Mouse (Mus musculus) adrenal gland, postnatal 25 days (tissue): Measurements from ENCODE around the gene Nos3. TPM values are rescaled to one million over a fixed set of nuclear protein-coding genes. Genes with fewer than 3 reads are reported as not detected.

ENCODE experiments used
- DNase-seq: peaks from one replicate; pipeline ENCODE4 v3.0.0; 2021; ENCODE audit warnings: mixed read lengths
- long read RNA-seq: library from polyadenylated mRNA; stranded (forward); transcript quantifications from one replicate; pipeline ENCODE4 v2.0.0, GENCODE M21; 2021
- total RNA-seq: library from RNA; stranded (reverse); gene quantifications from 2 replicates; pipeline ENCODE4 v1.2.3, GENCODE M21; 2021

Gene Nos3
- 8.3 and 8.7 TPM in 2 replicates for total RNA-seq
- long read RNA-seq, full-length matches to known transcripts: 5 of 15 reads
- long read RNA-seq, partial matches to known transcripts: 6 of 15 reads
- long read RNA-seq, other reads (novel, unspliced or antisense): 4 of 15 reads

GRCm38 (mm10) chr5:24364508-24364907, at the start of gene Nos3:
Gene Nos3, plus strand, starts transcription at chr5:24364810.
- peak; percentile 57 for DNase-seq

- no peak for DNase-seq
These were observed 44.7 kb upstream of the Nos3 start for GRCm38 (mm10) chr5:24319776-24320466.

- peak; percentile 75 for DNase-seq
These were observed 44.2 kb upstream of the Nos3 start for GRCm38 (mm10) chr5:24320467-24320813.

- DNase-seq: no peak
These were observed 43.7 kb upstream of the Nos3 start for GRCm38 (mm10) chr5:24320894-24321293.

- DNase-seq: no peak
These were observed 42.6 kb upstream of the Nos3 start for GRCm38 (mm10) chr5:24321711-24322682.

GRCm38 (mm10) chr5:24325251-24325650, 39.4 kb upstream of the Nos3 start:
- DNase-seq: no peak

GRCm38 (mm10) chr5:24326166-24326841, 38.3 kb upstream of the Nos3 start:
- DNase-seq: no peak

GRCm38 (mm10) chr5:24326842-24327417, 37.7 kb upstream of the Nos3 start:
- peak; percentile 59 for DNase-seq

GRCm38 (mm10) chr5:24328813-24329211, 35.8 kb upstream of the Nos3 start:
- DNase-seq: no peak

- DNase-seq: peak; percentile 77
These were observed 35.2 kb upstream of the Nos3 start for GRCm38 (mm10) chr5:24329212-24329964.

- DNase-seq: no peak
These were observed 34.7 kb upstream of the Nos3 start for GRCm38 (mm10) chr5:24329965-24330298.

GRCm38 (mm10) chr5:24332401-24332800, 32.2 kb upstream of the Nos3 start:
- DNase-seq: no peak

- no peak for DNase-seq
These were observed 29.9 kb upstream of the Nos3 start for GRCm38 (mm10) chr5:24334749-24335148.

- DNase-seq: peak; percentile 58
These were observed 28.6 kb upstream of the Nos3 start for GRCm38 (mm10) chr5:24335888-24336511.

- DNase-seq: no peak
These were observed 27.2 kb upstream of the Nos3 start for GRCm38 (mm10) chr5:24337366-24337765.

GRCm38 (mm10) chr5:24337821-24338220, 26.8 kb upstream of the Nos3 start:
- no peak for DNase-seq

GRCm38 (mm10) chr5:24342205-24342963, 22.2 kb upstream of the Nos3 start:
- no peak for DNase-seq

- no peak for DNase-seq
These were observed 21.6 kb upstream of the Nos3 start for GRCm38 (mm10) chr5:24342966-24343365.

- no peak for DNase-seq
These were observed 21.2 kb upstream of the Nos3 start for GRCm38 (mm10) chr5:24343379-24343778.

- DNase-seq: no peak
These were observed 20.6 kb upstream of the Nos3 start for GRCm38 (mm10) chr5:24343977-24344436.
